Mouse (Mus musculus) CD8-positive naive resting alpha-beta T cell, adult 2 months (primary cell): ENCODE results near the gene Slc25a44.

Experiments
- DNase-seq, 2 experiments: peaks; one replicate each; pipeline ENCODE4 v3.0.0; 2022; ENCODE audit warnings: low read depth in 2 of 2, low spot score in 2 of 2

Gene Slc25a44

DNA sequence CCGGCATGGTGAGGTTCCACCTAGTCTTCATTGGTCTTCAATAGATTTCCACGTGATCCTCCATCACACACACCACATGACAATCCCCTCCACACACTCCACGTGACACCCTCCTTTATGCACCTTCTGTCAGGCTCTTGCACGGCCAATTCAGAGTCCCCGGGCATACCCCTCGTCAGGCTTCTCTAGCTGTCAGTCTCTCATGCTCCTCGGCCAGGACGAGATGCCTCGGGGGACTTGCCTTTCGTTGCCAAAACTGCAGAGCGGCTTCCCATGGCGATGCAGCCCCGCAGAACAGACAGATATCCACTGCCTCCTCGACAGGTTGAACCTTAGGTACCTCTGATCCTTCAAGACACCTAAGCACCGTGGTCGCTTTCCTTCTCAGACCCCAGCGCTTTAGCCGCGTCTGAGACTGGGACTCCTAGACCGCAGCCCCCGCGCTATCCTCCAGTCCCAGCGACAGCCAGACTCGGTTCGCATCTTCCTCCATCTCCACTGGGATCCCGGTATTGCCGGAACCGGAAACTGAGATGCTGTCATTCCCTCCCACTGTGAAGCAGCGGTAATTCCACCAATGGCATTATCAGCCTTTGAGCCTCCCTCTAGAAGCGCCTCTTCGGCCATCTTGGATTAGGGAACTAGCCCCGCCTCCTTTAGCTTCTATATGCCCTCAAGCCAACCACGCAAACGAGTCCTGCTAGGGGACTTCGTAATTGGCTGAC, at the start of gene Slc25a44:
Gene Slc25a44, minus strand, starts transcription at position 535 of the 725 bp plus-strand sequence.
- DNase-seq, result peak; percentile 86 to 92

DNA sequence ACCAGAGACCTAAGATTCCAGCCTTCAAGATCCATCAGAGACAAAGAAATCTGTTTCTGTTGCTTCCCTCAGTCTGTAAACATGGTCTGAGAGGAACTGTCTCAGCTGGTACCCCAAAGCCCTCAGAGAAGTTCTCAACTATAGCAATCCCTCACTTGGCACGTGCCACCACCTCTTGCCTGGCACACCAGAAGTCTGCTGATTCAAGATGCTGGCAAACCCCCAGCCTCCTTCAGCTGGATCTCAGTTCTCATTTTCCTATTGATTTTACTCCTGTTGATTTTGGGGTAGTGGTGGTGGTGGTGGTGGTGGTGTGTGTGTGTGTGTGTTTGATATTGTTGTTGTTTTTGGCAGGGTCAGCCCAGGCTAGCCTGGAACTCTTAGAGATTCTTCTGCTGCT, 48.6 kb upstream of the Slc25a44 start:
- DNase-seq, result no peak

DNA sequence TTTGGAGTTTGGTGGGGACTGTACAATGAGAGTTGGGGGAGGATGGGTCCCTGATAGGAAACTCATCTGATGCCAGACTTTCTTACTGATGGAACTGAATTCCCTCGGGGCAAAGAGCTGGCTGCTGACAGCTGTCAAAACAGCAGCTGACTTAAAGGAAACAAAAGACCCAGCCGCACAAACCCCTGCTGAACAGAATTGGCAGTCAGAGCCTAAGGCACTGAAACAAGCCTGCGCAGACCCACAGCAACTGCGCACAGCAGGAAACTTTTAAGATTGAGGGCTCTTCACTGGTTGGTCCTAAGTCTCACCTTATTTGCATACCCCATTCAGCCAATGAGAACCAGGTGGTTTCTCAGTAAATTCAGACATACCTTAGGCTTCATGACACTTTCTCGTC, 48.1 kb upstream of the Slc25a44 start:
- DNase-seq, result no peak

DNA sequence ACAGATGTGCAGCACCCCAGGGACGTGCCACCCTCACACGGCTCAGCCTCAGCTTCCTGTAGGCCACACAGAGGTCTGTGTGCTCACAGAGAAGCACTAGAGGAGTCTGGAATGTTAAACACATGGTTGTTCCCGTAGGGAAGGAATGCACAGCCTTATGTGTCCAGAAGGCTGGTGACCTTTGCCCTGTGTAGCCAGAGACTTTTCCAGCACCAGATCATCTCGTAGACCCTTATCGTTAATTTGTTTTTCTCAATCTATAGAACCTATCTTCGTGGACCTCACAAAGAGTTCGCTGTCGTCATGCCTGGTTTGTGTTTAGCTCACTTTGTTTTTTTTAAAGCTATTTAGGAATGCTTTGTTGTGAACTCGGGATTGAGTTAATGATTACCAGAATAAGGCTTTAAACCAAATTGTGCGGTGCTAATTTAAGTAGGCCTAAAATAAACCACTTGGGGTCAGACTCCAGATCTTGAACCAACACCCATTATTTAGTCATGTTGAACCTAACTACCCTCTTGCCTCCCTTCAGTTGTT, 46.1 kb upstream of the Slc25a44 start:
- DNase-seq, result no peak

DNA sequence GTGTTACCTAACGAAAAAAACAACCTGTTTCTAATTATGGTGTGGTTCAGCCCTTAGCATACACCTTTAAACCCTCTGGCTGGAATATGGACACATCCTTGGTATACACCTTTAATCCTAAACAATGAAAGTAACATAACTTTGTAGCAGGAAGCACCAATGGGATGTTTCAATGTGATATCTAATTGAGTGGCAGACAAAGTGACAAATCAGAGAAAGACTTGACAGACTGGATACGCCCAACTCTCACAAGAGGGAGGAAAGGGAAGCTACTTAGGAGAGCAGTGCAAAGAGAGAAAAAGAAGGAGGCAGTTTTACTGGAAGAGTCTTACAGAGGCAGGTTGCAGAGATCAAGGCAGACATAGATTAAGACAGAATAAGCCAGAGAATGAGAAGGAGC, 44.5 kb upstream of the Slc25a44 start:
- no peak for DNase-seq

DNA sequence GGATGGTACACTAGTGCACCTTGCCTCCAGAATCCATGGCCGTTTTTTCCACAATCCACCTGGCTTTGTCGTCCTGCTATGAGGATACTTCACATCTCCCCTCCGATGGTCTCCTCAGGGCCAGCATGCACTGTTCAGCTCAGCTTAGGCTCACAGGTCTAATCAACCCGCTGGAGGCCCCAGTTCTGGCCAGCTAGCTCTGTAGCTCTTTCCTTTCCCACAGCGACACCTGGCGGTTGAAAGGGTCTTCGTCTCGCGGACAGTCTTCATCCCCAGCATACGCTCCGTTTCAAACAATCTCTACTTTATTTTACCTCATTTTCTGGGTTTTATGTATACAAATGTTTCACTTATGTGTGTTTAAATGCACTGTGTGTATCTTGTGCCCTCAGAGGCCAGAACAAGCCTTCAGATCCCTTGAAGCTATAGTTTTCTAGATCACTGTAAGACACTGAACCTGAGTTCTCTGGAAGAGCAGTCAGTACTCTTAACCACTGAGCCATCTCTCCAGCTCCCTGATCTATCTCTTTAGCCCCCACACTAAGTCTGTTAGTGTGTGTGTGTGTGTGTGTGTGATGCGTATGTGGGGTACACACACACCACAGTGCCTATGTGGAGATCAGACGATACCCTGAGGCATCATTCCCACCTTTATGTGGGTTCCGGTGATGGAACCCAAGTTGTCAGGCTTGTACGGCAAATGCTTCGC, 42.3 kb upstream of the Slc25a44 start:
- DNase-seq, result peak; percentile 83 to 91

DNA sequence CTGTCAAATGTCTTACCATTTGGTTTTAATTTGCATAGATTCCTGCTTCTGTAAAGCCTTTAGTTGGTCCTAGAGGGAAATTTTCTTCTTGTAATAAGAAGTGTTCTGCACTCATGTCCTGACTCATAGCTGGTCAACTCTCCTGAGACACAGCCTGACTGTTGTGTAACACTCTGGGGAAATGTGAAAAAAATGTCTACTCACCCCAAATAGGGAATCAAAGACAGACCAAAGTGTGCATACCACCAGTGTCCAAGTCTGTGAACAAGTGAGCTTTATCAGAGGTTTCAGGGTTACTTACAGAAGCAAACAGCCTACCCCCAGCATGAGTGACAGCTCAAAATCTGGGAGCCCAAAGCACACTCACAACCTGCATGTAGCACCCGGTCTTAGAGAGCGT, 40.2 kb upstream of the Slc25a44 start:
- no peak for DNase-seq

DNA sequence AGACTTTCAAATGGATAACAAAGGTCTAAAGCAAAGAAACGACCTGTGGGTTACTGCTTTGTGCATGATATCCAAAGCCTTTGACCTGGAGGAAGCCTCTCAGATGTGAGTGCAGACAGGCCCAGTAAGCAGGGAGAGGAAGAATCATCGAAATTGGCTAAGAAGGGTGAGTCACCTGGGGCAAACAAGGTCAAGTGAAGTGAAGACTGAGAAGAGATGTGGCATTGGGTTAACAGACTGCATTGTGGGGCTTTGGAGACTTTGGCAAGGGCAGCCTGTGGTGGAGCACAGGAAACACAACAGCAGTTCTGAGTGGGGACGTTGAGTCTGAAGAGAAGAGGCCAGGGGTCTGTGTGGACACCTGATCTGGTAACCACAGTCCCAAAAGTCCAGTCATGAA, 39.5 kb upstream of the Slc25a44 start:
- no peak for DNase-seq

DNA sequence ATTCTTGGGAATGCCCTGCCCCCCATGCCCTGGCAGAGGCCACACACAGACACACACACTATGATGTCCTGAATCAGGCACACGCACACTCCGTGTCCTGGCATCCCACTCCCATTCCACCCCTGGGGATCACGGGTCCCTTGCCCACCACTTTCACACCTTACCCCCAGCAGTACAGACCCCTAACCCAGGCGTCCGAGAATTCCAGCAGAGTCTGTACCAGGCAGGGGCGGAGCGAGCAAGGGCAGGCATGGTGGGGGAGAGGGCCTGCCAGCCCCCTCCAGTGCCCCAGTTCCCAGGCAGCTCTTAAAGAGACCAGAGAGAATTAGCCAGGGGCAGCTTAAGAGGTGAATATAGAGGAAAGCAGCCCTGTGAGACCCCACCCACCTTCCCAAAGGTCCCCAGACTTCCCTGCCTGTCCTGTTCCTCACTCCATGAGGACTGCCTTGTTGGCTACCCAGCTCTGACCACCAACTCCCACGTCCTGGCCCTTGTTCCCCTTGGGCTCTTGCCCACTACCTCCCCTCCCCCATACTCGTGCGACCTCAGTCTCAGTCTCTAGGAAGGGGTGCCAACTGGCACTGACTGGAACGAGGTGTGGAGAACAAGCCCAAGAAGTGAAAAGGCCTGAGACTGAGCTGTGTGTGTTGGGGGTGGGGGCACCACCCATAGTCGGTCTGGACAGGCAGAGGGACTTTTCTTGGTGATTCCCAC, 36.2 kb upstream of the Slc25a44 start, which contains the start of gene Sema4a:
Gene Sema4a, minus strand, starts transcription at position 200 of the 714 bp plus-strand sequence.
- no peak for DNase-seq

DNA sequence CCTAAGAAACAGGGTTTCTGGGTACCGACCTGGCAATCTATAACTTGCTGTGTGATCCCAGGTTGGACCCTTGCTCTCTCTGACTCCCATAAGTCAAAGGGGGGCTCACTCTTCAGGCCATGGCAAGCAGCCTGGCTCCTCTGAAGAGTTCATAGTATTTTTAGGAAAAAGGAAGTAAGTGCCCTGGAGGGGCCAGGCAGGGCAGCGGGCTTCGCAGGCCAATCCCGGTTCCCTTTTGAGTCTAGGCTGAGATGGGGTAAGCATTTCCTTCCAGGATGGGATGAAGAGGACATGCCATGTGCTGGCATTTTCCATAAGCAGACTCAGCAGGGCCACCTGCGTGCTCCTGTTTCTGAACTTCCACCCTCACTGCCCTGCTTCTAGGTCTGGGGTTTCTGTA, 35.1 kb upstream of the Slc25a44 start:
- no peak for DNase-seq

DNA sequence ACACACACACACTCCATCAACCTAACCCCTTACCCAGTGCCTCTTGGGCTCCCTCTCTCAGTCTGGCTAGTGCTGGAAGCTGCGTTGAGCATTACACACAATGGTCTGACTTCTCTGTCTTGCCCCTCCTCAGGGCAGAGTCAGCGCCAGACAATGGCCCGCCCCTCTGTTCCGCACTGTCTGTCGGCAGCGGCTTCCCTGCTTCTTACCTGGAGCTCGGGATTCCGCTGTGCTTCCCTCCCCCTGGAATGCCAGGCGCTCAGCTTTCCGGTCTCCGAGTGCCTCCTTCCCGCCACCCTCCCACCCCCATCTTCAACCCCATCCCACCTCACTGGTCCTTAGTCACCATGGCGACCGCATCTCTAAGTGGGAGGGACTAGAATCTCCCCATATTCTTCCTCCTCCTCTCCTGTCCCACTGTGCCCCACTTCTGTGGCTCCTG, 33.9 kb upstream of the Slc25a44 start:
- no peak for DNase-seq

DNA sequence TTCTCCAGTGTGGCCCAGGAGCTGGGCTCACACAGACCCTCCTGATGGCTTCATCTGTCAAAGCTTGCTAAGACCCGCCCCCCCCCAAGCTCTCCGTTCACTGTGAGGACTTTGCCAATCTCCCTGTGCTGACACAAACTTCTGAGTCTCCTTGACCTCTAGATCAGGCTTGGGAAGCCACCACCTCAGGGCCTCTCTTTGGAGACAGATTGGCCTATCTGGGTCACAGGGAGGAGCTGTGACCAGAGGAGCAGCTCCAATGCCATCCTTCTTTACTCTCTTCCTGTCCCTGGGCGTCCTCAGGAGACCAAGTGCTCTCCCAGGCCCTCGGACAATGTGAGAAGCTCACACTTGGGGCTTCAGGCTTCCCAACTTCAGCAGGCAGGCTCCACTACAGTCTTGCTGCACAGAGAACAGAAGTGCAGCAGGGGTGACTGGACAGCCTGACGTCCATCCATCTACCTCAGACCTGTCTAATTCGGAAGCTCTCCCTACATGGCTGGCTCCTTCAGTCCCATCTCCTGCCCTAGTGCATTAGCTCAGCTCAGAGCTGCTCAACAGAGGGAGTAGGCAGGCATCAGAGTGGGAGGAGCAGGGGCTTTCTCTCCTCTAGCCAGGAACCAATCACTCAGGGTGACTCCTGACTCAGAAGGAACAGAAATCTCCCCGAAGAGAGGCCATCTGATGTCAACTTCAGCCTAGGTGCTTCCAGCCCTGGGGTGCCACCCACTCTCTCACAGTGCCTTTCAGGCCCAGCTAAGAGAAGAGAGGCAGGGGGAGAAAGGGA, 32.0 kb upstream of the Slc25a44 start:
- no peak for DNase-seq

DNA sequence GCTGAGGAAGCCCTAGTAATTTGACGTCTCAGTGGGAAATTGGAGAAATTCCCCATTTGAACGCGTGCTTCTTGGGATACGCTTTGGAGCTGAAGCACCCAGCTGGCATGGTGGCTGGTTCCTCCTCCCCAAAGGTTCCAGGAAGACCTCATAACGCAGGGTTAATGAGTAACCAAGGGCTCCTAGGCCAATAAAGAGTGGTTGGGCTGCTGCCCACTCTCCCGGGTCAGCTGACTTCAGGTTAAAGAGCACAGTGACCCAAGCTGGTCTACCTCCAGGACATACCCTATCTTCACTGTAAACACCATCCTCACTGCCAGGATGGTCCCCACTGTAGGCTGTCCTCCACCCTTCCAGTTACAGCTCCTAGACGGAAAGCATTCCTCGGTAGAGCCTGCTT, 31.4 kb upstream of the Slc25a44 start:
- DNase-seq, result no peak

DNA sequence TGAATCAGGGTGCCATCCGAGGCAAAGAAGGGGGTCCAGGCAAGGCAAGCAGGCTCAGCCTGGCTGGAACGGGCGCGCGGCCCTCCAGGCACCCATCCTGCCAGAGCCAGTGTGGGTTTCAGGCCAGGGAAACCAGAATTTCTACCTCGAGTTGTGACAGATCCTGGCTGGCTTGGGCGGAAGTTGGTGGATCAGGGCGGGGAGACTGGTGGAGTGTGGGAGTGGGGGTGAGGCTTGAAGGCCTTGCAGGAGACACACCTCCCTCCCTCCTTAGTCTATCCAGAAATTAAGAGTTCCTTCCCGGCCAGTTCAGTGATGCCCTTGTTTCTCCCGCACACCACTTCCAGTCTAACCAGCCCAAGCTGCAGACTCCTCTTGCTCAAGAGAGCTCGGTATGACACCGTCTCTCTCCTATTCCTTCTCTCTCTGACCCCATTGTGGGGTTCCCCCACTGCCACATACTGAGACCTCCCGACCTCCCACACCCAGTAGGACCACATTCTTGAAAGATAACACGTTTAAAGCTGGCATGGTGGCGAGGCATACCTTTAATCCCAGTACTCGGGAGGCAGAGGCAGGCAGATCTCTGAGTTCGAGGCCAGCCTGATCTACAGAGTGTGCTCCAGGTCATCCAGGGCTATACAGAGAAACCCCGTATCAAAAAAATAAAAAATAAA, 30.8 kb upstream of the Slc25a44 start:
- no peak for DNase-seq

DNA sequence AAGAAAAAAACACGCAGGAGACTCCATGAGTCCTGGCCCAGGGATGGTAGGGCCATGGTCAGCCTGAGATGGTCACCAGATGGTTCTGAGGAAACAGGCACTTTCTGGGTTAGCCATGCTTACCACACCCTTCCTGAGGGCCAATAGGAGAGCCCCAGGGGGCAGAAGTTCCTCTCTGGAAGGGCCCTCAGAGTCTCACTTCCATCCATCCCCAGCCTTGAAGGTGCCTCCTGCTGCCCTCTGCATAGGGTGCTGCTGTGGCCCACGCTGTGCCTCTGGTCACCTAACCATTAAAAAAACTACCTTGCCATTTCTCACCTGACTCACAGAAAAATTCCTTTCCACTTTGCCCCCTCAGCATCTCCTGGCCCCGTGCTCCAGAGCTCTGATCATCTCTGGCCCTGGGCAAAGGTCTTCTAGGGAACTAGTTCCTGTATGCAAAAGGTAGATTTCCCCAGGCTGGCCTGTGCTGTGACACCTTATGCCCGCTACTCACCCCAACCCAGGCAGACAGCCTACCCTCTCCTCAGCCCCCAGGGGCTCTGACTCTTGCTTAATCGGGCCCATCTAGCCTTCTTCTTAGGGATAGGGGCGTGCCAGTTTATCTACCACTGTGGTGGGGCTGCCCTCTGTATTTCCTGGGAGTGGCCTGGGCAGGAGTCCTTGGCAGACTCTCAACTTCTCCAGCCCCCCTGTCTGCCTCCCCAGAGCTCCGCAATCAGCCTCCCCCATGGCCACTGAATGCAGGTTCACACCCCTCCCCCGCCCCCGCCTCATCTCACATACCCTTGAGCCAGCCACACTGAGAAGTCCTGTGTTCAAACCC, 30.0 kb upstream of the Slc25a44 start:
- no peak for DNase-seq

DNA sequence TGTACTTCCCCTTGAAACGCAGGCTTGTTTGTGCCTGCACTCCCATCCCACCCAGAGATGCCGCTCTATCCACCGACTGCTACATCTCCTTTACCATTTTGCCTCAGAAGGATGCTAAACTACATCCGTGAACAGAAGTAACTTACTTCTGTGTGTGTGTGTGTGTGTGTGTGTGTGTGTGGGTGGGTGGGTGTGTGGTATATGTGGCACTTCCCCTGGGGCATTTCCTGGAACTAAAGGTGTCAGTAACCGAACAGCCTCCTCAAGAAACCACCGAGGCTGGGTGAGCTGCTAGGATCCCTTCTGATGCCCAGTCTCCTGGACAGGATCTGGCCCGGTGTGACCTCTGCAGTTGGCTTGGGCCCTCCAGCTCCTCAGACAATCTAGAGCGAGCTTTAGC, 29.0 kb upstream of the Slc25a44 start:
- DNase-seq, result peak; percentile 57 to 72

DNA sequence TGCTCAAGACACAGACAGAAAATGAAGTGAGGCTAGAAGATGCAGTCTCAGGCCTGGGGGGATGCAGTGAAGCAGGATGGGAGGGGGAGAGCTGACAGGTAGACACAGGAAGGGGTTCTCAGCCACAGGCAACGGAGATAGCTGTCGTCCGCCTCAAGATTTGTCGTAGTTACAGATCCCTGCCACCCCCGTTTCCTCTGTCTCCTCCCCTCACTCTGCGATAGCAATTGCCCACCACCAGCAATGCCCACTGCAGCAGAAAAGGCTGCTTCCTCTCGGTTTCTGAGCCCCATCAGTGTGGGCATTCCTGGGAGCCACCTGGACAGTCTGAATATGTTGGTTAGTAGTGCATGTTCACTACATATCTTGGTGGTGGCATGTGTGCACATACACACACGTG, 28.4 kb upstream of the Slc25a44 start:
- DNase-seq, result peak; percentile 26 to 41

DNA sequence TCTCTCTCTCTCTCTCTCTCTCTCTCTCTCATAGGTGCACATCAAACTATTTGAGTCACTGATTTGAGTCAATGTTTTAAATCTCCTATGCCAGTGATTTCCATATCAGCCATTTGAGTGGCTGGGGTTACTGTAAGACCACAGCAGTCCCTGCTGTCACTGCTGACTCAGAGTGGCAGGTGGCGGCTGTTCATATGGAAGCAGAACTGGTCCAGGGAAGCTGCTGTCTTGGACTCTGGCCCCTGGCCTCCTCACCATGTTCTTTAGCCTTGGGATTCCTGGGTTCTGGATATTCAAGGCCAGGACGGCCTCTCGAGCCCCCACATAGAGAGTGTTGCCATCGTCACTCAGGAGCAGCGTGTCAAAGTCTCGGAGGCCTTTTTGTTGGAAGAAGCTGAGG, 27.8 kb upstream of the Slc25a44 start:
- no peak for DNase-seq

DNA sequence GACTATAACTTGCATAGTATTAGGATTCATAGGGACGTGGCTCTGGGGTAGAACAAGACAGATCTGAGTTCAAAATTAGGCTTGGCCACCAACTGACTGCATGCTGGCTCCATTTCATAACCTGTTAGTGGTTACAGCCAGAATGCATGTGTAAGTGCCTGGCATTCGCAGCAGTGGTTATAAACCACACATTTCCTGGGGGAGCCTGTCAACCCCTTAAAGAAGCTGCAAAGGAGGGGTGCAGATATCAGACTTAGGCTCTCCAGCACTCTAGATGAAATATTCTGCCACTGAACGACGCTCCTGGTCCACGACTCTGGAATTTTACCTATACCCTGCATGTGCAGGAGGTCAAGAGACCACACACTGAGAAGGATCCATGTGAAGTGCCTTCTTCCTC, 27.3 kb upstream of the Slc25a44 start:
- DNase-seq, result peak; percentile 29 to 43
